Mouse (Mus musculus) megakaryocyte-erythroid progenitor cell, adult 5-6 weeks (primary cell): ENCODE measurements around the gene Acss1. TPM values are rescaled to one million over a fixed set of nuclear protein-coding genes. Genes with fewer than 3 reads are reported as not detected.
A peak's percentile ranks its signal among the peaks of the same experiment; 100 is the strongest.

ENCODE experiments used
- ATAC-seq: replicated peaks from 2 replicates; pipeline ENCODE4 v1.8.0; 2016; ENCODE audit warnings: mild to moderate bottlenecking, inconsistent platforms; ENCODE audit not compliant: severe bottlenecking, poor library complexity, low FRiP score, low TSS enrichment
- total RNA-seq, 2 experiments: library from RNA; stranded (forward) in 1 of 2; stranded (reverse) in 1 of 2; fragments of 200-1000, 215-1000 nt in 1 of 2; fragments of >200 nt in 1 of 2; fragmentation: Nextera tagmentation in 1 of 2; gene quantifications; 2 replicates each; pipeline ENCODE4 v1.2.3; 2014 to 2017

Acss1 gene
- total RNA-seq, 2 experiments from 2014 or later: 66.9 to 97.4 TPM

- no peak for ATAC-seq
These were observed 72.7 kb downstream of the Acss1 start for GRCm38 (mm10) chr2:150595411-150596190.

GRCm38 (mm10) chr2:150589076-150589475 is 79.2 kb downstream of the Acss1 start:
- no peak for ATAC-seq

DNA sequence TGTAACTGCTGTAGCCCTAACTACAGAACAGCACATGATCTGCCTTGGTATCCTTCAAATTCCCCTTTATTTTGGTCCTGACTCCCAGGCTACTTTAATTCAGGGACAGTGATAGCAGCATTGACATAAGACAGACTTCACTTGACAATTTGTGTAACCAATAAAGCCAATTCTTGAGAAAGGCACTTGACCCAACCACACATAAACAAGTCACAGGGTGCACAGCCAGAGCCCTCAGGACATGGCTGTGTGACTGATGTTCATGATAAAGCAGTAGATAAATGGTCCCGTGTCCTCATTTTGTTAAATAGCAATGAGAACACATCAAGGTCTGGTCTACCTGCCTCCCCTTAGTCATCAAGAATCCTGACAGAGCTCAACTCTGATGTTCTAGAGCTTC is 88.7 kb downstream of the Acss1 start:
- no peak for ATAC-seq

GRCm38 (mm10) chr2:150578603-150579002 is 89.7 kb downstream of the Acss1 start:
- no peak for ATAC-seq

DNA sequence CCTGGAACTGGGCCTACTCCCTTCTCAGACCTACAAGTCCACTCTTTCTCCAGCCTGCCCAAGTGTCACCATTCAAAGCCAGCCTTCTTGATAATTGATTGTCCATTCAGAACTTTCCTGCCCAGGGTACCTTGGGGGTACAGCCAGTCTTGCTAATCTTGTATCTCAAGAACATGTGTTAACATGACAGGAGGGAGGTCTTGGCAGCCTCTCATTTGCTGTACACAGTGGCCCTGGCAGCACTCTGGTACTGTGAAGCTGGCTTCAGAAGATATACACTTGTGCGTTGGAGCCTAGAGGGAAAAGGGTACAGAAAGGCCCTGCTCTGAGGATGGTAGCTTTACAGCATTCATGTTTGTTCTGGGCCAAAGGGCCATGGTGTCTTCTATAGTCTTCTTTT is 92.0 kb downstream of the Acss1 start:
- ATAC-seq: no peak

DNA sequence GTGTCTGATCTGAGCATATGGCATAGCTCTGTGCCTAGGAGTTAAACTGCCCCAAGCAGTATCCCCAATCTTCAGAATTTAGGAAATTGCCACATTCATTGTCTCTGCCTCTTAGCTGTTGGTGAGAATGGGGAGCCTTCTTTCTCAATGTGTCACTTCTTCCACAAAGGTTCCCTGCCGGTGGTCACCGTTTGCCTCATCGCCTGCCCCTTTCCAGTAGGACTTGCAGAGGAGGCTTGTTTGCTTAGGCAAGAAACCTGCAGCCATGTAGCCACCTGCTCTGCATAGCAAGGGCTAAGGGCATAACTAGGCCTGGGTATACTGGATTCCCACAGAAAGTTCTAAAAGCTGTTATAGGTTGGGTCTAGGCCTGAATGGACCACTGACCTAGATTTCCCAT is 95.8 kb downstream of the Acss1 start:
- ATAC-seq: no peak

GRCm38 (mm10) chr2:150570761-150571160 is 97.5 kb downstream of the Acss1 start:
- peak; percentile 6; the same call in 1 of the 2 replicates for ATAC-seq

DNA sequence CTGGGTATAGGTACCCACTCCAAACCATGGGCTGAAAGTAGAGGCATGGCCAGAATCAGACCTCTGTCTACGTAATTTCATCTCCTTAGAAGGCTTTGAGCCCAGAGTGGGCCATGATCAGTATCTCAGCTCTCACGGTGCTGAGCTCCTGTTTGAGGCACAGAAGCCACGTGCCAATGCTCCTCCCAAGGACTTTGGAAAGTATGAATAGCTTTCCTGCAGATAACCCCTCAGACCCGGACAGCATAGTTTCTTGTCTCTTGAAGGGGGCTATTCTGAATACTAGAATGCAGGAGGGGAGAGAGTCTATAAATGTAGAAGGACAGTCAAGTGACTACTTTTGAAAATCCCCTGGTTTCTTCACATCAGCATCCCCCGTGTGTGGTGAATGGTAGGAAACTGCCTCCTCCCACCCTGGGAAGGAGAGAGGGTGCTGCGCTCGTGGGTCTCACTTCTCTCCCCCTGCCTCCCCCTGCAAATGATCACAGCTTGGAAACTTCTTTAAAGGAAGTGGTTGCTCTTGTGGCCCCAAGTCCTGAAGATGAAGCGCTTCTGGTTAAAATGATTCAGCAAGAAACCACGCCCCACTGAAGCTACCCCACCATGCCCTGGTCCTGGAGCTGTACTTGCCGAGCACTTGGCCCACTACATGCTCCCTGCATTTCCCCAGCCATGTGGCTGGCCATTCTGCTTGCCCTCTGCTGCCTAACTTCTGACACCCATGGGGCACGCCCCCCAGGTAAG is 98.3 kb downstream of the Acss1 start, which contains the start of gene Cst7:
Gene Cst7, plus strand, starts transcription at position 569 of the 744 bp plus-strand sequence.
- peak; percentile 61 for ATAC-seq

Other genes starting within 250 kb of the Acss1 start
- 1.4 and 2.1 TPM in 2 replicates for gene Zfp442, start 217.0 kb downstream of the Acss1 start, total RNA-seq (2014; fragmentation: Nextera tagmentation)
- 2.5 and 3.1 TPM in 2 replicates for gene Zfp442, start 217.0 kb downstream of the Acss1 start, total RNA-seq (2017)
- not detected in 2 replicates for gene Zfp345, start 183.4 kb downstream of the Acss1 start, total RNA-seq (2014; fragmentation: Nextera tagmentation)
- 0.30 and 0.89 TPM in 2 replicates for gene Zfp345, start 183.4 kb downstream of the Acss1 start, total RNA-seq (2017)
- 3.8 and 7.0 TPM in 2 replicates for gene Cst7, start 98.1 kb downstream of the Acss1 start, total RNA-seq (2014; fragmentation: Nextera tagmentation)
- 12.1 and 19.5 TPM in 2 replicates for gene Cst7, start 98.1 kb downstream of the Acss1 start, total RNA-seq (2017)
- 10.7 and 20.5 TPM in 2 replicates for gene Apmap, start 59.9 kb downstream of the Acss1 start, total RNA-seq (2014; fragmentation: Nextera tagmentation)
- gene Apmap, start 59.9 kb downstream of the Acss1 start, total RNA-seq (2017): 37.2 and 43.1 TPM in 2 replicates
- gene Vsx1, start 20.9 kb upstream of the Acss1 start, total RNA-seq (2014; fragmentation: Nextera tagmentation): not detected in 2 replicates
- not detected in 2 replicates for gene Vsx1, start 20.9 kb upstream of the Acss1 start, total RNA-seq (2017)
- gene Entpd6, start 80.5 kb upstream of the Acss1 start, total RNA-seq (2014; fragmentation: Nextera tagmentation): 21.7 and 24.5 TPM in 2 replicates
- 15.2 and 20.5 TPM in 2 replicates for gene Entpd6, start 80.5 kb upstream of the Acss1 start, total RNA-seq (2017)
- gene Pygb, start 118.2 kb upstream of the Acss1 start, total RNA-seq (2014; fragmentation: Nextera tagmentation): 14.1 and 16.1 TPM in 2 replicates
- gene Pygb, start 118.2 kb upstream of the Acss1 start, total RNA-seq (2017): 11.7 and 13.0 TPM in 2 replicates
- gene Abhd12, start 236.2 kb upstream of the Acss1 start, total RNA-seq (2014; fragmentation: Nextera tagmentation): 9.5 and 13.2 TPM in 2 replicates
- 21.8 and 45.1 TPM in 2 replicates for gene Abhd12, start 236.2 kb upstream of the Acss1 start, total RNA-seq (2017)
- 41.8 and 68.1 TPM in 2 replicates for gene Gins1, start 236.9 kb upstream of the Acss1 start, total RNA-seq (2014; fragmentation: Nextera tagmentation)
- 87.4 and 115 TPM in 2 replicates for gene Gins1, start 236.9 kb upstream of the Acss1 start, total RNA-seq (2017)